Mouse (Mus musculus) testis, postnatal 14 days (tissue): ENCODE measurements around the gene Creg1.

ENCODE experiments used
- DNase-seq: peaks from one replicate; pipeline ENCODE4 v3.0.0; 2021; ENCODE audit warnings: low spot score

The Creg1 gene

DNA sequence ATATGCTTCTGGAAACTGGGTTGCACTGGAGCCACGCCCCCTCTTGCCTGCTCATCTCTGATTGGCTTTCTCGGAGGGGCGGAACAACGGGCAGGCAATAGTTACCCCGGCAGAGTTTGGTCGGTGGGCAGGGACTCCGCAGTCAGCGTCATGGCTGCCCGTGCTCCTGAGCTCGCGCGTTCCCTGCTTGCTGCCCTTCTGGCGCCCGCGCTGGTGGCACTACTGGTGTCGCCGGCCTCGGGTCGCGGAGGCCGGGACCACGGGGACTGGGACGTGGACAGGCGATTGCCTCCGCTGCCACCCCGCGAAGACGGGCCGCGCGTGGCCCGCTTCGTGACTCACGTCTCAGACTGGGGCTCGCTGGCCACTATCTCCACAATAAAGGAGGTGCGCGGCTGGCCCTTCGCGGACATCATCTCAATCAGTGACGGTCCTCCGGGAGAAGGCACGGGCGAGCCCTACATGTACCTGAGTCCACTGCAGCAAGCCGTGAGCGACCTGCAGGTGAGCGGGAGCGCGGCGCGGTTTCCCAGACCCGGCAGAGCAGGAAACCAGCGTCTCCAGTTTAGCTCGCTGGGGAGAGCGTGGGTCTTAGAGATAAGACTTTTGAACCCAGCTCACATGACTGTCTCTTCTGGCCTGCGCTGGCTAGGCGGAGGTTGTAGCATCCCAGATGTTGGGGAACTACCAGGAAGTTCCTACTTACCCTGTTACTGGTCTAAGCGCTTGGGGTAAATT, at the start of gene Creg1:
TSS of gene Creg1 (plus strand) at position 112 of the 738 bp plus-strand sequence.
- DNase-seq = peak; percentile 90

DNA sequence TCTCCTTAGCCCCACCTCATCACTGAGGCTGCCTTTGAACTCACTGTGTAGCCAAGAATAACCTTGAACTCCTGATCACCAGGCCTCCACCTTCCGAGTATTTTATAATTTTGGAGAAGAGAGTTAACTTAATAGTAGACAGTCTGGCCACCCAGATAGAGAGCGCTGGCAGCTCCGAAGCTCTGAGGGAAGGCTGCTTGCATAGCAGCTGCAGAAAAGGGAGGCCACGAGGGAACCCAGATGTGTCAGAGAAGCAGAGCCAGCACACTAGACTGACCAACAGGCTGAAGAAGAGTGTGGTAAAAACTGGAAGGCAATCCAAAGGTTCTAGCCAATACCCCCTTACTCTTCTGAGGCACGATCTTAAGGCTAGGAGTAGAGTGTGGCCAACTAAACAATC, 49.7 kb upstream of the Creg1 start:
- no peak for DNase-seq

DNA sequence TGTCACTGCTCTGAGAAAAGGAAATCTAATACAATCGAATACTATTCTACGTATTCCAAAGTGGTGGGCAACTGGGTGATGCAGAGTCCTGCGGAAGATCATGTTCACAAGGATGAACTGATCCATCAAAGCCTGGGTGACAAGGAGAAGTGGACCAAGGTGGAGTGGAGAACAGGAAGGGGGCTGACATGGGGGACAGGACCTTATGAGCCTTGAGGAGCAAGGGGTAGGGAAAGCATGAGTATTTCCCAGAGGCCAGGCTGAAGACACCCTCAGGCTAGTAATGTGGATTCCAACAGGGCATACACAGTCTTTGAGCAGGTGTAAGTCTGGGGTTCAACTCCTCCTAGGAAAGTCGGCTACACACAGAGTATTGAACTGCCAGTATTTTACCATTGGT, 47.1 kb upstream of the Creg1 start:
- DNase-seq = no peak

DNA sequence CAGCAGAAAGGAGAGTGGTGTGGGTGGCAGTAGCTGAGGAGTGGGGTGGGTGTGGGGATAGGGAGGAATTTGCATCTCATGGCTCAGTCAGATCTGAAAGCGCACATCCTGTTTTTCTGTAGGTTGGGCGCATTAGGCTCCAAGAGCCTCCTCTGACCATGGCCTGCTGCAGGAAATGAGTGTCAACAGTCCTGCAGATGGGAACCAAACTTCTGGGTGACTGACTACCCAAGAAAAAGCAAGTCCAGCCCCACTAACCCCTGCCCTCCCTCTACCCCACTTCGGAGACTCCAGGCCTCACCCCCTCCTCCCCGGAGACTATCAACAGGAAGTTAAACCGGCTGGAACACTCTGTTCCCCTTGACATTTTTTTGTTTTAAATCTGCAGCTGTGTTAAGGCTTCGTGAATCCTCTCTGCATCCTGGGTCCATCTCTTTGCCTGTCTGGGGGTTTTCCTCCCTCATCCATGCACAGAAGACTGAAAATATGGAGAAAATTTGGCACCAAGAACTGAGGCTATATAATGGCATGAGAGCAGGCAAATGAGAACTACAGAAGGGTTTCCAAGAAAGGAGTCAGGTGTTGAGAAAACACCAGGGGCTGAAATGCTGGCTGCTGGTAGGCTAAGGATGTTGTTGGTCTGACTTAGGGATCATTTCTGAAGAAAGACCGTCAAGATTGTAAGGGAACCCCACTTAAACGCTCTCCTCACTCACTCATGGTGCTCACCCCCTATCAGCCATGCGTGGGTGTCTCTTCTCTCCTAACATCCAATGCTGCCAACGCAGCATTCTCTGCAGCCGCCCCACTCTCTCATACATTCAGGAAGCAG, 45.6 kb upstream of the Creg1 start:
- peak; percentile 68 for DNase-seq

DNA sequence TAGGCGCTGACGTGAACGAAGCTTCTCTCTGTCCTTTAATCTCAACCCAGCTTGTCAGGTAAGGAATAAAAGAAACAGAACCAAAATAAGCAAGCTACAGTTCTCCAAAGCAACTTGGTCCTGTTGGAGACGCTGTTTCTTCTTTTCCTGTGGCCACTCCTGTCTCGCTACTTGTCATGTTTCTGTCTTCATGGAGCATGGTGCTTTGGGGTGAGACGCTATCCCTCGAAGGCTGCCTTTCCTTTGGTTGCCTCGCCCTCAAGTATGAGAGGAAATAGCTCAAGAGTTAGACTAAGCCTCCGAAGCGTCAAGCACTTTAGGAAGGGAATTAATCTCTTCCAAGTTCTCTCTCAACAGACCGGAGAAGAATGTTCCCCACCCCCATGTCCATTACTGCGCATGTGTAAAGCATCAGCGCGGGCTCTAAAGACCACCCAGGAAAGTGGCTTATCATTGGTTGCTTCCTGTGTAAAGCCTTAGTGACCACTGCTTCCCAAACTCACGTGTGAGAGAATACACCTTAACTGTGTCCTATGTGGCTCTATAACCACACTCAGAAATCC, 44.9 kb upstream of the Creg1 start:
- DNase-seq = no peak

DNA sequence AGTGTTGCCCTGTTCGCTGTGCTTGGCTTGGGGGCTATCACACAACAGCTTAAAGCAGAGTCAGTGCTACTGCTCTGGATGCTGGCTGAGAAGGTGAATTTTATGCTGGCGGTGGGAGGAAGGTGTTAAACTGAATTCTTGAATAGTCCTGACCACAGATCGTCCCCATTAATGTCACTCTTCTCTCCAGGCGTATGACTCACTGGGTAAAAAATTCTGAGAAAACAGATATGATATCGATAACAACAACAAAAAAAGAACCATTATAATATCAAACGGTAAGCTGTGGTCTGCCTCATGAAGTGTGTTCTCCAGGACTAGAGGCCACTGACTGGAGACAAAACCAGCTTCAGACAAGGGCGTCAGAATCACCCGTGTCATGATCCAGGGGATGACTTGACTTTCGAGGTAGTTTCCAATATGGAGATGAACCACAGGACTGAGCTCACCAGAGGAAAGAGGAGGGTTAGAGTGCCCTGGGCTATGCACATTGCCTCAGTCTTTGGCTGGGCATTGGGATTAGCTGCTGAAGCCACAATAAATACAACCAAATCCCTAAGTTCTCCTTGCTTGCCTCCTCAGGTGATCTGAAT, 40.9 kb upstream of the Creg1 start:
- no peak for DNase-seq

DNA sequence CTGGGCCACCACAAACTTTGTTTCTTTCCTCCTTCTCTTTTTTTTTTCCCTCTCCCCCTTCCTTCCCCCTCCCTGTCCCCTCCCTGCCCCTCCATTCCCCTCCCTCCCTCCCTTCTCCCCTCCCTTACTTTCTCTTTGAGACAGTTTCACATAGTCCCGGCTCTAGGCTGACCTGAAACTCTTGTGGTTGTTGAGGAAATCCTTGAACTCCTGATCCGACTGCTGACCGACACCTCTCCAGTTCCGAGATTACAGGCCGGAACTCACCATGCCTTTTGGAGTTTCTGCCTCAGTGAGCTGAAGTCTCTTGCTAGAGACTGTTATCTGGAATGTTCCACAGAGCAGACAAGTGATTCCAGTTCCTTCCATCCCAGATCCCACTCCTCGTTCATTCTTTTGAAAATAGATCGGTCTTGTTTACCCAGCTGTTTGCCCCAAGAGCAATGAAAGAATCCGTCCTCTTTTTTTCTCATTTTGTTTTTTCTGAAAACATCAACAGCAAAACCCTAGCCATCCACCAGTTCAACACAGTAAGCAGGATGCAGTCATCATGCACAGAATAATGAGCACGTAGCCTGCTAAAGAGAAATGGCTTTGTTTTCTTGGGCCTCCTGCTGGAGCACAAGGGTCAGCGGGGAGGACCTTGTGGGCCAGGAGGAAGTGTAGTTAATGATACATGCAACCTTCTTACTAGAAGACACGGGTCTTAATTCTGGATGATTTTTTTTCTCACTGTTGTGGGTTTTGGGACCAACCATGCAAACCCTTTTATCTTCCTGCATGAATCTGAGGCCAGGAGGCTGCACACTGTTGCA, 39.1 kb upstream of the Creg1 start:
- DNase-seq = no peak

DNA sequence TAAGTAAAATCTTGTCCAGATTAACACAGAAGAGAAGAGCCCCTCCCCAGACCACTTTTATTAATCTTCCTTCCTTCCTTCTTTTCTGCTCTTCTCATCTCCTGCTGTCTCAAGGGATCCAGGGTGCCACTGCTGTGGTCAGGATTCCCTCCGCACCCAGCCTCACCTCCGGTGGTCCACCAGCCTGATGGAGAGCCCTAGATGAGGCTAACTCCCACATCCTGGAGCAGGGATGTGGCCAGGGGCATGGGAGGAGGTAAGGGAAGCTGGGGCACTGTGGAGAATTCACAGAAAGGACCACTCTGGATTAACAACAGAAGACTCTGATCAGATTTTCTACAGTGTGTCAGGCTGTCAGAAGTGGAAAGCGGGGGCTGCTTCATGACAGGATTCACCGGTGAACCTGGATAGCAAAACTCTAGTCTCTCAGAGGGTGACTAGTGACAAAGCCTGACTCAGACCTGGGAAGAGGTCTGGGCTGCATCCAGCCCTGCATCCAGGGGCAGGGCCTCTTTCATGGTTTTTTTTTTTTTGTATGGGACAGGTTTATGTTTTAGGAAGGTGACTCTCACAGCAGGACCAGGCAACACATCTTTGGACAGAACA, 38.4 kb upstream of the Creg1 start:
- DNase-seq = no peak

DNA sequence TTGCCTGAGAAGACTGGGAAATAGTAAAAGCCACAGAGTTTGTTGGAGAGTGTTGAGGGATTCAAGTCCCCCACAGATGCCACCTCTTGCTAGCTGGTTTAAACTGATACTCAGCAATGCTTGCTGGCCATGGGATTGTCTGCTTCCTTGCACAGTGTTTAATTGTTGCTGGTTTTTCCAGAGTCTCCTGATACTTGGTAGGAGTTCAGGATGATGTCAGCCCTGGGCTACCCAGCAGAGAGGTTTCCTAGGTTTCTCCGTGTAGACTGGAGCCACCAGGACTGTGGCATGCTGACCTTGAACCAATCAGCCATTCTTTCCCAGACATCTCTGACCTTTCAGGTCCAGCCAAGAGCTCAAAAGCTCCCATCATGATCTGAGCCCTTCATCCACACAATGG, 36.6 kb upstream of the Creg1 start:
- DNase-seq = no peak

DNA sequence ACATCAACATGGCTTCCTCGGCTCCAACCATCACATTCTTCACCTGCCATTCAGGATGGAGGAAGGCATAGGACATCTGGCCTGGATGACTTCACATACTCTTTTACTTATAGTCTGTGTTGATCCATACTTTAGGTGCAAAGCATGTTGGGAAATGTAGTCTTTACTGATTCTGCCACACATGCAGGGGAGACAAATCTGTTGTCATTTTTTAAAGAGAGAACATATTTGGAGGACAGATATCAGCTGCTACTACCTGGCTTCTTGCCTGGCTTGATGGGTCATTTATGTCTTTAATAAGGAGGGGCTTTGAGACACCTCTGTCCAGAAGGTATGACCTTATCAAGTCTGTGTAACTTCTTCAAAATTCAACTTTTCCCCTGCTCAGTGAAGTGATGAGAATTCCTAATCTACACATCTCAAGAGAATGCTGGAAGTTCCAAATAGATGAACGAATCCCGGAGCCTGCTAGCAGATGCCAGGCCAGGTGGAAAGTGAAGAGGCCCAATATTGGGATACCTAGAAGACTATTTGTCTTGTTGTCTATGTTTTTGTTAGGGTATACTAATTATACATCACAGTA, 35.4 kb upstream of the Creg1 start:
- DNase-seq = no peak

DNA sequence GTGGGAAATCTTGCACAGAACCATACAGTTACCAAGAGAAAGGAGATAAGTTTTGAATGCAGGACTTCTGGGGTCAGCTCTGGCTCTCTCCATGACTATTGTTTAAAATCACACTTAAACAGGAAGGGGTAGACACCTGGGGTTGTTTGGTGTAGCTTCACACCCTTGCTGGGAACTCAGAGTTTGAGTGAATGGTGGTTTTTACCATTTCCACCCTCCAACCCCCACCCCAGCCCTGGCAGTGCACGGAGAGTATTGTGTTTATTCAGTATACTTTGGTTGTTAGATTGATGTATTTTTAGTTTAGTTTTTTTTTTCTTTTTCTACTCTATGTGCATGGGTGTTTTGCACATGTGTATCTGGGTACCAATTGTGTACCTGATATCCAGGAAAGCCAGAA, 33.4 kb upstream of the Creg1 start:
- DNase-seq = no peak

DNA sequence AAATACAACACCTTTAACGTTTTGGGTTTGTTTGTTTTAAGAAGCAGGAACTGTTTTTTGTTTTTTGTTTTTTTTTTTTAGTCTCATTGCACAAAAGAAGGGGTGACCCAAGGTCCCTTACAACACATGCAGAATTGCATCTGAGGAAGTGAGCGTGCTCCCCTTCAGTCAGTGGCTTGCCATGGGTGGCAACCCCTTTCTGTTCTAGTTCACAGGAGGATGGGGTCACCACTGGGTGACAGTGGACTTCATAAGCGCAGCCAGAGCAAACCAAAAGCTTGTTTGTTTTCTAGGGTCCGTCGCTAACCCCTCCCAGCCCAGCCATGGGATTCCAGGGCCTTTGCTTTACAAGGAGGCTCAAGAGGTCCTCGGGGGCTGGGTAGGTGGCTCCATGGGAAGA, 32.0 kb upstream of the Creg1 start:
- DNase-seq = no peak

DNA sequence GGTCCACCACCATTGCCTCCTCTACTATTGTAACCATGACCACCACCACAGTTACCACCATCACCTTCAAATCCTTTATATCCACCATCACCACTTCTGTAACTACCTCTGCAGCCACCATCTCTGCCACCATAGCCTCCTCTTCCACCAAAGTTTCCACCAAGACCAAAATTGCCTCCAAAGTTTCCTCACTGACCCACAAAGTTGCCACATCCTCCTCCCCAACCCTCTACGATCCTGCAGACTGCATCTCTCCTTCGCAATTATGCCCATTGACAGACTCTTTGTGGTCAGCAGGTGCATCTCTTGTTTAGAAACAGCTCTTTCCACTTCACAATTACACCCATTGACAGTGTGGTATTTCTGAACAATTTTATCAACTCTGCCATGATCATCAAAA, 28.7 kb upstream of the Creg1 start:
- DNase-seq = no peak

DNA sequence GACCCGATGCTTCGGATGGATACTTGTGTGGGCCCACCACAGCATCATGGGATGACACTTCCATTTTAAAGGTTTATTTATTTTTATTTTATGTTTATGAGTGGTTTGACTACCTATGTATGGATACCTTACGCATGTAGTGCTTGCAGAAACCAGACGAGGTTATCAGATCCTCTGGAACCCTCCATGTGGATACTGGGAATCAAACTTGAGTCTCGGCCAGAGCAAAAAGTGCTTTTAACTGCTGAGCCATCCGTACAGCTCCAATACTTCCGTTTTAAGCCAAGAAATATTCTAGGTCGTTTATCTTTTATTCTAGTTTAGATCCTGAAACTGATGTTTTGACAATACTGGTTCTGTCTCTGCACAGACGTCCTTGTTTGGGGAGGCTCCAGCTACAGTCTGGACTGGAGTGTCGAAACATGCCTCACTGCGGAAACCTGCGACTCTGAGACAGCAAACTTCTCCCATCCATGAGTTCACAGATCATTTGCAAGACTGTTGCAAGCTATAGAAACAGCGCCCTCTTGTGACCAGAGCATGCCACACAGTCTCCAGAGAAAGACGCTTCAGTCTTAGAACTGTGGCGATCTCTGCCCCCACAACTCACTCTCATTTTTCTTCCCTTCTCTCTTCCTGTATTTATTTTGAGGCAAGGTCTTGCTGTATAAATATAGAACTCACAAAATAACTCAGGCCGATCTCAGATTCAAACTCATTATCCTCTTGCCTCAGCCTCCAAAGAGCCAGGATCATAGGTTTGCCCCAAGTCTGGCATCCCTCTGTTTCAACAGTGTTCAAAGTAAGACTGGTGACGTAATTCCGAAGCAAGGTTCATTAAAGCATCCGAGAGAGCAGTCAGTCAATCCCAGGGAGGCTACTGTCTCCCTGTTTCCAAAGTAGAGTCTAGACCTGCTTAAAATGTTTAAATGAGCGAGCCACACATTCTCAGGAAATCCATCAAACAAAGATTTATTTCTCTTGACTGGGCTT, 27.4 kb upstream of the Creg1 start:
- peak; percentile 79 for DNase-seq

DNA sequence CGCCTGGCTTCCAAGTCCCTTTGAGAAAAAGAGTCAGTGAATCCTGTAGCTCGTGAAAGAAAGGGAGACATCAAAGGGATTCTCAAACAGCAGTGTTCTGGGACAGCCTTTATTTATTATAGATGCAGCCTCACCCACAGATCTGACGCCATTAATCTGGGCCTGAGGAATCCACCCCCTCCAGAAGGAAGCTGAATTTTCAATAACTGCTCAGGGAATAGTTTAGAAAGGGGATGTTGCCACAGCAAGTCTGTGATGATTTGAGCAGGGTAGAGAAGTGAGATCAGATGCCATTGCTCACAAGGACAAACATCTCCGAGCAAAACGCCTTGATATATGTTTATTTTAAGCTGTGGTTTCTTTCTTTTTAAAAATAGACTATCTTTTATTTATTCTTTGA, 26.1 kb upstream of the Creg1 start:
- DNase-seq = no peak

DNA sequence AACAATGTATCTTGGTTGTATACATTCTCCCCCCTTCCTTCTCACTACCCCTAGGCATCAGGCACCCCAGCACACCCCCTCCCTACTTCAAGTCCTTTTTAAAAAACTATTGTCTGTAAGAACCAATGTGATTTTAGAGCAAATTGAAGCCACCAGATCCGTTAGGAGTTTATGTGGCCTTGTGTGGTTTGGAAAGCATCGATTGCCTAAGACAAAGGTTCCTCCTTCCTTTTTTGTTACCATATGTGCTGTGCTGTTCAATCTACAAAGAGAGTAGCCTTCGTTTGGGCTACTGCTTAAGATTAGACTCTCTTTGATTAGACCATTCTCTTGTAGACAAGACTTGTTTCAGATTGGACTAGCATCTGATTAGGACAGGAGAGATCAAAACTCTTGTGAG, 25.7 kb upstream of the Creg1 start:
- DNase-seq = no peak

DNA sequence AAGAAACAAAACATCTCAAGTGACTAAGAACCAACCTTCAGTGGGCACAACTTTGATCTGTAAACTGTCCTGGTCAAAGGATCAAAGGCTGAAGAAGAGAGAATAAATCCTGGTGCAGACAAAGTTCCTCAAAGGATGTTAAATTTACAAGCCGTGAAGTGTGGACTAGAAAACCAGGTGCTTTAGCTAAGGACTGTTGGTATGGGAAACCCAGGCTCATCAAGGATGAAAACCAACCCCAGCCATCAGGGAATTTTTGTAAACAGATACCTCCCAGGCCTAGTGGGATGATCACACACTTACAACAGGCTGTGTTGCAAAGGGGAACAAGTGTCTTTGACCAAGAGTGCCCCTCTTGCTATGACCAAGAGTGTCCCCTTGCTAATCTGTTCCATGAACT, 24.6 kb upstream of the Creg1 start:
- DNase-seq = no peak

DNA sequence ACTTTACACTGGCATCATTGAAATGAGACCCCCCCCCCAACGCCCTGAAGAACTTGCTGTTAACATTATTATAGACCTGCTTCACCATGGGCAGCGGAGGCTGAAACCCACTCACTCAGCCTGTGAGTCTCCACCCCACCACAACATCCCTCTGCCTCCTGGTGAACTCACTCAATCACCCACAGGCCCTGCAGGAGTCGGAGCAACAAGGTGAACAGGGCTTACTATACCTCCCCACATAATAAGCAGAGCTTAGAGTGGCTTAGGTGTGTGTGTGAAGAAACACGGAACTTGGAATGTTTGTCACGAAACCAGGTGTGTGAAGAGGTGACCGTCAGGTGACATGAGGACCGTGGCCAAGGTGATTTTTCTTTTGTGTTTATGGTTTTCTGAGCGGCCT, 21.6 kb upstream of the Creg1 start:
- DNase-seq = no peak

DNA sequence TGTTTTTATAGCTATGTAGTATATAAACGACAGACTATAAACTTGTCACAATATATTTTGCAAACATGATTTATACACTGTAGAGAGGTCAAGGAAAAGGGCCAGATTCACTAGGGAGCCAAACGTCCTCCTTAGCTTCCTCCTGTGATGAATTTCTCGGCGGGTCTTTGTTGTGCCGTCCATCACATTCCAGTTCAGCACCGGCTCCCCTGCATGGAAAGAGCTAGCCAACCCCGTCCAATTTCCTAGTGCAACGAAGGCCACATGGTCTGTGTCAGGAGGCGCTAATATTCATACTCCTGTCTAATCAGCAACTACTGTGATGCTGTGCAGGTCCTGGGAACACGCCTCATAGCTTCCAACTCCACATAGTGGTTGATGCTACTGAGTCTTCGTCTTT, 15.5 kb upstream of the Creg1 start:
- no peak for DNase-seq

DNA sequence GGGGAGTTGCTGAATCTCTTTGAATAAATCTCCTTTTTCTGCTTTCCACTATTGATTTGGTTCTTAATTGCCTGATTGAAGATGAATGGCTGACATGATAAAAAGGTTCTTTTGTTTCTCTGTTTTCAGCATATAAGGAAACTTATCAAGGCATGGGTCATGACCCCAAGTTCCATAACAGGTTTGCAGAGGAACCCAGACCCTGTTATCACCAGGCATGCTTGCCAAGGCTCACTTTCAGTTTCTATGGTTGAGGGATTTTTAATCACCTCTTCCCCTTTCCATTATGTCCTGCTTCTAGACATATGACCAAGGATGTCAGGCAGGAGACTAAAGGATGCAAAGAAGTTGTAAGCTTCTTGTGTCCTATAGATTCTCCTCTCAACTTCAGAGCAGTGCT, 12.4 kb upstream of the Creg1 start:
- no peak for DNase-seq
